Mouse (Mus musculus) midbrain, embryonic 14.5 days (tissue): ENCODE results near the gene Cyp4f39. TPM values are rescaled to one million over a fixed set of nuclear protein-coding genes. Genes with fewer than 3 reads are reported as not detected.
A peak's percentile ranks its signal among the peaks of the same experiment; 100 is the strongest.

Experiments
- ATAC-seq: fragments of 200-750 bp; cut with Nextera tagmentation; 2 replicates; pipeline ENCODE4 v1.8.0; 2017; ENCODE audit warnings: moderate number of reproducible peaks, moderate library complexity; ENCODE audit not compliant: low FRiP score, low TSS enrichment
- DNase-seq: peaks from one replicate; pipeline ENCODE4 v3.0.0-alpha.2; 2015
- H3K27ac ChIP-seq: fragments of 300-500 bp; sonication (generic); replicated peaks from 2 replicates; pipeline ENCODE4 v1.5.1; 2014; ENCODE audit warnings: mild to moderate bottlenecking, low read depth, low read length, moderate library complexity
- H3K27me3 ChIP-seq: fragments of 300-500 bp; sonication (generic); 2 replicates; pipeline ENCODE4 v1.6.1; 2014; ENCODE audit warnings: low read length, control low read depth, mixed read lengths; ENCODE audit not compliant: control insufficient read depth, insufficient read depth
- H3K36me3 ChIP-seq: fragments of 300-500 bp; sonication (generic); 2 replicates; pipeline ENCODE4 v1.6.1; 2014; ENCODE audit warnings: low read length, control low read depth; ENCODE audit not compliant: control insufficient read depth, insufficient read depth
- H3K4me1 ChIP-seq: fragments of 300-500 bp; sonication (generic); 2 replicates; pipeline ENCODE4 v1.6.1; 2014; ENCODE audit warnings: mild to moderate bottlenecking, antibody characterized with exemption, low read length, control low read depth; ENCODE audit not compliant: control insufficient read depth, insufficient read depth
- H3K4me2 ChIP-seq: fragments of 300-500 bp; sonication (generic); 2 replicates; pipeline ENCODE4 v1.6.1; 2014; ENCODE audit warnings: mild to moderate bottlenecking, low read length, moderate library complexity
- H3K4me3 ChIP-seq: fragments of 300-500 bp; sonication (generic); replicated peaks from 2 replicates; pipeline ENCODE4 v1.5.1; 2014; ENCODE audit warnings: low read depth, low read length
- H3K9ac ChIP-seq: fragments of 300-500 bp; sonication (generic); replicated peaks from 2 replicates; pipeline ENCODE4 v1.6.1; 2014; ENCODE audit warnings: mild to moderate bottlenecking, low read length, moderate library complexity
- H3K9me3 ChIP-seq: fragments of 300-500 bp; sonication (generic); 2 replicates; pipeline ENCODE4 v1.6.1; 2016; ENCODE audit warnings: low read length, control low read depth, mixed read lengths; ENCODE audit not compliant: control insufficient read depth
- WGBS: fragments of 180-500 bp; shearing (Covaris S2); extraction: QIAGEN DNeasy Blood & Tissue Kit; methylation state at CpG from one replicate; pipeline ENCODE4 v1.1.7; 2014; 5-methylcytosine and 5-hydroxymethylcytosine counted together
- polyA plus RNA-seq: library from polyadenylated mRNA; unstranded; fragments of >200 nt; fragmentation: Nextera tagmentation; extraction: Ambion mirVana; gene quantifications from 2 replicates; pipeline ENCODE4 v1.2.1, GENCODE M21; 2014

Gene Cyp4f39
- polyA plus RNA-seq, result 0.67 and 0.82 TPM in 2 replicates

DNA sequence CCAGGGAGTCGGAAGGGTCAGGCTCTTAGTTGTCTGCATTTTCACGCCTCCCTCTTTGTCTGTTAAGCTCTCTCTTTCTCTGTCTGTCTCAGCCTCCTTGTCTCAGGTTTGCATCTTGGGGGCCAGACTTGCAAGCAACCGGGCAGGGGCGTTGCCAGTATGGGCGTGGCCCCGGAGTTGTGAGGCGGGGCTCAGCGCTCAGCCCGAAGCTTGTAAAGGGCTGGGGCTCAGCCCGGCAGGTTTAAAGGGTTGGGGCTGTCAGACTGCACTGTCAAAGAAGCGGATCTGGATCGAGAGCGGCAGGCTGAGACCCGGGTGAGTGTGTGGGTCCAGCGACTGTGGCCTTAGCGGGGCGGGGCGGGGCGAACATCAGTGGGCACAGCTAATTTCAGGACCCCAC, at the start of gene Cyp4f39:
TSS of gene Cyp4f39 (plus strand) at position 242 of the 400 bp plus-strand sequence.
- under 1% methylated on average over 19 of the region's 19 CpGs for WGBS
- Histone ChIP-seq H3K4me1 (peaks cover 7% of the 10 kb centered on the region; the same call in 1 of the 2 replicates), H3K4me2 (peak within 1 kb of the TSS; percentile 57), H3K27ac (no peak within 1 kb of the TSS), H3K9me3 (no peaks in the 10 kb centered on the region), H3K36me3 (no peaks in the 10 kb centered on the region), H3K4me3 (peak within 1 kb of the TSS; percentile 25), H3K9ac (peak within 1 kb of the TSS; percentile 49), H3K27me3 (no peaks in the 10 kb centered on the region)
- DNase-seq (peak; percentile 46), ATAC-seq (no peak)

- ATAC-seq (no peak), DNase-seq (no peak)
- H3K9ac ChIP-seq, result no peak overlapping the region
- H3K27ac ChIP-seq, result no peak overlapping the region
- H3K36me3 ChIP-seq, result no peaks in the 10 kb centered on the region
- H3K27me3 ChIP-seq, result peaks cover 10% of the 10 kb centered on the region
- no peaks in the 10 kb centered on the region for H3K9me3 ChIP-seq
- no peak overlapping the region for H3K4me2 ChIP-seq
- WGBS, result 76% methylated on average over 11 of the region's 11 CpGs
- no peaks in the 10 kb centered on the region for H3K4me1 ChIP-seq
- H3K4me3 ChIP-seq, result no peak overlapping the region
Measured at GRCm38 (mm10) chr17:32402779-32403157, 49.8 kb upstream of the Cyp4f39 start.

GRCm38 (mm10) chr17:32403417-32403816, 49.1 kb upstream of the Cyp4f39 start, which contains the start of gene Rasal3:
TSS of gene Rasal3 (minus strand) at chr17:32403583.
- WGBS, result 82% methylated on average over 8 of the region's 8 CpGs
- DNase-seq (no peak), ATAC-seq (no peak)
- Histone ChIP-seq H3K36me3 (no peaks in the 10 kb centered on the region), H3K4me2 (no peak within 1 kb of the TSS), H3K9ac (no peak within 1 kb of the TSS), H3K27ac (no peak within 1 kb of the TSS), H3K4me3 (no peak within 1 kb of the TSS), H3K27me3 (peaks cover 3% of the 10 kb centered on the region; the same call in 1 of the 2 replicates), H3K4me1 (no peaks in the 10 kb centered on the region), H3K9me3 (no peaks in the 10 kb centered on the region)

DNA sequence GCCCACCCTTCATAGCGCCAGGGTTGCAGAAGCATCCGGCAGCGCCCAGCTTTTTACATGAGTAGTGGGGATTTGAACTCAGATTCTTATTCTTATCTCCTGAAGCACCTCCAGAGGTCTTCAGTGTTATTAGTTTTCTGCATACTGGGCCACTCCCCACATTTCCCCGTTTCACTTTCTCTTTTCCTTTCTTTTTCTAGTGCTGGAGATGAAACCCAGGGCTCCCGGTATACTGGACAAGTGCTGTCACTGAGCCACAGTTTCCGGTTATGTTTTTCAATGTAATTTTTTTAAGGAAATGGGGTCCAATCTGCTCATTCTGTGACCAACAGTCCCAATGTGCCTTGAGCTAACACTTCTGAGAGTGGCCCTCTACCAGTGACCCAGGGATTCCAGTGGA, 40.6 kb upstream of the Cyp4f39 start:
- WGBS, result 93% methylated on average over 6 of the region's 6 CpGs
- no peaks in the 10 kb centered on the region for H3K27me3 ChIP-seq
- no peaks in the 10 kb centered on the region for H3K9me3 ChIP-seq
- DNase-seq (no peak), ATAC-seq (no peak)
- H3K4me2 ChIP-seq, result no peak overlapping the region
- H3K9ac ChIP-seq, result no peak overlapping the region
- H3K36me3 ChIP-seq, result no peaks in the 10 kb centered on the region
- H3K4me3 ChIP-seq, result no peak overlapping the region
- no peaks in the 10 kb centered on the region for H3K4me1 ChIP-seq
- H3K27ac ChIP-seq, result no peak overlapping the region

GRCm38 (mm10) chr17:32415417-32416020, 37.0 kb upstream of the Cyp4f39 start:
- no peak overlapping the region for H3K4me2 ChIP-seq
- ATAC-seq (no peak), DNase-seq (no peak)
- H3K4me3 ChIP-seq, result no peak overlapping the region
- H3K9ac ChIP-seq, result no peak overlapping the region
- no peaks in the 10 kb centered on the region for H3K4me1 ChIP-seq
- no peaks in the 10 kb centered on the region for H3K9me3 ChIP-seq
- H3K27me3 ChIP-seq, result no peaks in the 10 kb centered on the region
- WGBS, result 55% methylated on average over 24 of the region's 24 CpGs
- no peaks in the 10 kb centered on the region for H3K36me3 ChIP-seq
- no peak overlapping the region for H3K27ac ChIP-seq

- DNase-seq (no peak), ATAC-seq (no peak)
- no peaks in the 10 kb centered on the region for H3K27me3 ChIP-seq
- no peaks in the 10 kb centered on the region for H3K9me3 ChIP-seq
- no peaks in the 10 kb centered on the region for H3K36me3 ChIP-seq
- H3K9ac ChIP-seq, result no peak overlapping the region
- H3K4me2 ChIP-seq, result no peak overlapping the region
- no peak overlapping the region for H3K4me3 ChIP-seq
- 95% methylated on average over 14 of the region's 14 CpGs for WGBS
- H3K27ac ChIP-seq, result no peak overlapping the region
- no peaks in the 10 kb centered on the region for H3K4me1 ChIP-seq
Measured at GRCm38 (mm10) chr17:32416771-32417170, 35.8 kb upstream of the Cyp4f39 start.

DNA sequence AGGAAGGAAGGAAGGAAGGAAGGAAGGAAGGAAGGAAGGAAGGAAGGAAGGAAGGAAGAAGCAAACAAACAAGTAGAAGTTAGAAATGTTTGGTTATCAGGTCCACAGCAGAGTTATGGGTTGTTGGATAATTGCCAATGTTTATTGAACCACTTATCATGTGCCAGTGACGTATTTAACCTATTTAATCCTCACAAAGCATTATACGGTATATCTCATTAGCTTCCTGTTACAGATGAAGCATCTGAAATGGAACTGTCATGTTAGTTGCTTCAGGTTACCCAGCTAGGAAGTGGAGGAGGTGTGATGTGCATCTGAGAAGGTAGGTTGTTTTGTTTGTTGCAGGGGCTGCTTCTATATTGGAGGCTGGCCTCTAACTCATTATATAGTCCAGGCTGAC, 32.5 kb upstream of the Cyp4f39 start:
- Histone ChIP-seq H3K27ac (no peak overlapping the region), H3K36me3 (no peaks in the 10 kb centered on the region), H3K9ac (no peak overlapping the region), H3K4me2 (no peak overlapping the region), H3K4me3 (no peak overlapping the region), H3K4me1 (no peaks in the 10 kb centered on the region), H3K27me3 (no peaks in the 10 kb centered on the region), H3K9me3 (no peaks in the 10 kb centered on the region)
- 79% methylated on average over 2 of the region's 2 CpGs for WGBS
- no peak for DNase-seq
- no peak for ATAC-seq

- Histone ChIP-seq H3K4me1 (no peaks in the 10 kb centered on the region), H3K27me3 (no peaks in the 10 kb centered on the region), H3K9ac (no peak overlapping the region), H3K4me3 (no peak overlapping the region), H3K27ac (no peak overlapping the region), H3K9me3 (no peaks in the 10 kb centered on the region), H3K4me2 (no peak overlapping the region), H3K36me3 (no peaks in the 10 kb centered on the region)
- WGBS, result 86% methylated on average over 8 of the region's 8 CpGs
- no peak for ATAC-seq
- DNase-seq, result no peak
Measured at GRCm38 (mm10) chr17:32420781-32421180, 31.7 kb upstream of the Cyp4f39 start.

DNA sequence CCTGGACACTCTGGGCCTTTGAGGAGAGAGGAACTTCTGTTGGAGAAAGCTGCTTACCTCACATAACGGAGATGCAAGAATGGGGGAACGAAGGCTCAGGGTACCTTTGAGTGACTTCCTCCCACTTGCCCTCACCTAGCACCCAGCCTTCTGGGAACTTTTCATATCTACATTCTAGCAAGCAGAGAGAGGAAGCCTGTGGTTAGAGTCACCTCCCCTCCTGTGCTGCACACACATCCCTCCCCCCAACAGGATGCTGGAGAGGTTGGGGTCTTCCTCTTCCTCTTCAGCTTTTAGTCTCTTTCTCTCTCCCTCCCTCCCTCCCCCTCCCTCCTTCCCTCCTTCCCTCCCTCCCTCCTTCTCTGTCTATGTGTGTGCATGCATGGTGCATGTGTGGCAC, 28.5 kb upstream of the Cyp4f39 start, which contains the start of gene Pglyrp2:
TSS of gene Pglyrp2 (minus strand) at position 134 of the 400 bp plus-strand sequence.
- H3K27ac ChIP-seq, result no peak within 1 kb of the TSS
- H3K4me2 ChIP-seq, result no peak within 1 kb of the TSS
- H3K36me3 ChIP-seq, result no peaks in the 10 kb centered on the region
- H3K9me3 ChIP-seq, result no peaks in the 10 kb centered on the region
- no peaks in the 10 kb centered on the region for H3K27me3 ChIP-seq
- no peak within 1 kb of the TSS for H3K4me3 ChIP-seq
- H3K4me1 ChIP-seq, result no peaks in the 10 kb centered on the region
- no peak within 1 kb of the TSS for H3K9ac ChIP-seq
- 92% methylated on average over 2 of the region's 2 CpGs for WGBS
- ATAC-seq (no peak), DNase-seq (no peak)
